Mouse (Mus musculus): Measurements from ENCODE around the gene Ndufv1. TPM values are rescaled to one million over a fixed set of nuclear protein-coding genes. Genes with fewer than 3 reads are reported as not detected.
"Not testable (repeated sequence)": the region's sequence is repeated elsewhere in the genome, so short reads cannot be mapped to it uniquely, and the experiment has no call there.

Ndufv1 gene
- polyA plus RNA-seq, 1 experiment from 2014 or later = 277 TPM

- not testable (repeated sequence) for ATAC-seq; H3K4me1 ChIP-seq (ENCODE audit: control insufficient read depth, insufficient read depth, low read depth, low read length); H3K4me2 ChIP-seq (ENCODE audit: low read length); H3K27me3 ChIP-seq (replicated peaks; ENCODE audit: control insufficient read depth, insufficient read depth, low read length); H3K27ac ChIP-seq (ENCODE audit: low read depth, low read length); H3K36me3 ChIP-seq (ENCODE audit: control insufficient read depth, insufficient read depth, low read length); H3K9me3 ChIP-seq (ENCODE audit: control insufficient read depth, low read length); H3K9ac ChIP-seq (ENCODE audit: low read depth, low read length); H3K4me3 ChIP-seq (ENCODE audit: low read length)
- WGBS = 75% methylated on average over 6 of the region's 6 CpGs
These were observed 38.0 kb downstream of the Ndufv1 start for GRCm38 (mm10) chr19:3974608-3975007.

GRCm38 (mm10) chr19:3972229-3972628 lies 40.4 kb downstream of the Ndufv1 start, which contains the start of gene Aldh3b2:
Gene Aldh3b2 (plus strand): TSS chr19:3972328.
- H3K27ac ChIP-seq (ENCODE audit: low read depth, low read length) = no peak within 1 kb of the TSS
- no peak within 1 kb of the TSS for H3K9ac ChIP-seq (ENCODE audit: low read depth, low read length)
- WGBS = 54% methylated on average over 9 of the region's 9 CpGs
- no peaks in the 10 kb centered on the region for H3K4me1 ChIP-seq (ENCODE audit: control insufficient read depth, insufficient read depth, low read depth, low read length)
- H3K36me3 ChIP-seq (ENCODE audit: control insufficient read depth, insufficient read depth, low read length) = no peaks in the 10 kb centered on the region
- no peak within 1 kb of the TSS for H3K4me3 ChIP-seq (ENCODE audit: low read length)
- H3K9me3 ChIP-seq (ENCODE audit: control insufficient read depth, low read length) = no peaks in the 10 kb centered on the region
- no peak for ATAC-seq
- no peaks in the 10 kb centered on the region for H3K27me3 ChIP-seq (replicated peaks; ENCODE audit: control insufficient read depth, insufficient read depth, low read length)
- H3K4me2 ChIP-seq (ENCODE audit: low read length) = no peak within 1 kb of the TSS

GRCm38 (mm10) chr19:3967258-3967657 lies 45.3 kb downstream of the Ndufv1 start:
- no peaks in the 10 kb centered on the region for H3K9me3 ChIP-seq (ENCODE audit: control insufficient read depth, low read length)
- H3K36me3 ChIP-seq (ENCODE audit: control insufficient read depth, insufficient read depth, low read length) = no peaks in the 10 kb centered on the region
- ATAC-seq = no peak
- H3K4me3 ChIP-seq (ENCODE audit: low read length) = no peak overlapping the region
- WGBS = 71% methylated on average over 3 of the region's 3 CpGs
- H3K9ac ChIP-seq (ENCODE audit: low read depth, low read length) = no peak overlapping the region
- no peaks in the 10 kb centered on the region for H3K27me3 ChIP-seq (replicated peaks; ENCODE audit: control insufficient read depth, insufficient read depth, low read length)
- H3K4me2 ChIP-seq (ENCODE audit: low read length) = no peak overlapping the region
- no peaks in the 10 kb centered on the region for H3K4me1 ChIP-seq (ENCODE audit: control insufficient read depth, insufficient read depth, low read depth, low read length)
- H3K27ac ChIP-seq (ENCODE audit: low read depth, low read length) = no peak overlapping the region

GRCm38 (mm10) chr19:3966330-3967075 lies 46.1 kb downstream of the Ndufv1 start:
- 70% methylated on average over 11 of the region's 11 CpGs for WGBS
- Histone ChIP-seq H3K4me2 (ENCODE audit: low read length) (no peak overlapping the region), H3K9ac (ENCODE audit: low read depth, low read length) (no peak overlapping the region), H3K4me1 (ENCODE audit: control insufficient read depth, insufficient read depth, low read depth, low read length) (no peaks in the 10 kb centered on the region), H3K27me3 (replicated peaks; ENCODE audit: control insufficient read depth, insufficient read depth, low read length) (no peaks in the 10 kb centered on the region), H3K36me3 (ENCODE audit: control insufficient read depth, insufficient read depth, low read length) (no peaks in the 10 kb centered on the region), H3K9me3 (ENCODE audit: control insufficient read depth, low read length) (no peaks in the 10 kb centered on the region), H3K27ac (ENCODE audit: low read depth, low read length) (no peak overlapping the region), H3K4me3 (ENCODE audit: low read length) (no peak overlapping the region)
- ATAC-seq = no peak

- no peak for ATAC-seq
- H3K27ac ChIP-seq (ENCODE audit: low read depth, low read length) = no peak overlapping the region
- H3K36me3 ChIP-seq (ENCODE audit: control insufficient read depth, insufficient read depth, low read length) = no peaks in the 10 kb centered on the region
- H3K4me2 ChIP-seq (ENCODE audit: low read length) = no peak overlapping the region
- WGBS = 87% methylated on average over 4 of the region's 4 CpGs
- no peak overlapping the region for H3K9ac ChIP-seq (ENCODE audit: low read depth, low read length)
- no peaks in the 10 kb centered on the region for H3K4me1 ChIP-seq (ENCODE audit: control insufficient read depth, insufficient read depth, low read depth, low read length)
- no peak overlapping the region for H3K4me3 ChIP-seq (ENCODE audit: low read length)
- no peaks in the 10 kb centered on the region for H3K27me3 ChIP-seq (replicated peaks; ENCODE audit: control insufficient read depth, insufficient read depth, low read length)
- H3K9me3 ChIP-seq (ENCODE audit: control insufficient read depth, low read length) = no peaks in the 10 kb centered on the region
These were observed 48.6 kb downstream of the Ndufv1 start for GRCm38 (mm10) chr19:3964030-3964429.

- no peak for ATAC-seq
- H3K4me3 ChIP-seq (ENCODE audit: low read length) = no peak overlapping the region
- H3K9ac ChIP-seq (ENCODE audit: low read depth, low read length) = no peak overlapping the region
- no peaks in the 10 kb centered on the region for H3K27me3 ChIP-seq (replicated peaks; ENCODE audit: control insufficient read depth, insufficient read depth, low read length)
- no peaks in the 10 kb centered on the region for H3K4me1 ChIP-seq (ENCODE audit: control insufficient read depth, insufficient read depth, low read depth, low read length)
- 9% methylated on average over 2 of the region's 2 CpGs for WGBS
- H3K36me3 ChIP-seq (ENCODE audit: control insufficient read depth, insufficient read depth, low read length) = no peaks in the 10 kb centered on the region
- no peaks in the 10 kb centered on the region for H3K9me3 ChIP-seq (ENCODE audit: control insufficient read depth, low read length)
- H3K4me2 ChIP-seq (ENCODE audit: low read length) = no peak overlapping the region
- no peak overlapping the region for H3K27ac ChIP-seq (ENCODE audit: low read depth, low read length)
These were observed 50.1 kb downstream of the Ndufv1 start for GRCm38 (mm10) chr19:3962469-3962868.

- not testable (repeated sequence) for H3K4me1 ChIP-seq (ENCODE audit: control insufficient read depth, insufficient read depth, low read depth, low read length); H3K4me2 ChIP-seq (ENCODE audit: low read length); ATAC-seq; H3K4me3 ChIP-seq (ENCODE audit: low read length); H3K27ac ChIP-seq (ENCODE audit: low read depth, low read length); H3K9me3 ChIP-seq (ENCODE audit: control insufficient read depth, low read length); H3K27me3 ChIP-seq (replicated peaks; ENCODE audit: control insufficient read depth, insufficient read depth, low read length); H3K36me3 ChIP-seq (ENCODE audit: control insufficient read depth, insufficient read depth, low read length); H3K9ac ChIP-seq (ENCODE audit: low read depth, low read length)
- WGBS = 64% methylated on average over 6 of the region's 6 CpGs
These were observed 50.8 kb downstream of the Ndufv1 start for GRCm38 (mm10) chr19:3961805-3962204.

GRCm38 (mm10) chr19:3960211-3960610 lies 52.4 kb downstream of the Ndufv1 start:
- 85% methylated on average over 5 of the region's 5 CpGs for WGBS
- Histone ChIP-seq H3K9me3 (ENCODE audit: control insufficient read depth, low read length) (no peaks in the 10 kb centered on the region), H3K4me2 (ENCODE audit: low read length) (no peak overlapping the region), H3K4me1 (ENCODE audit: control insufficient read depth, insufficient read depth, low read depth, low read length) (no peaks in the 10 kb centered on the region), H3K27me3 (replicated peaks; ENCODE audit: control insufficient read depth, insufficient read depth, low read length) (no peaks in the 10 kb centered on the region), H3K4me3 (ENCODE audit: low read length) (no peak overlapping the region), H3K36me3 (ENCODE audit: control insufficient read depth, insufficient read depth, low read length) (no peaks in the 10 kb centered on the region), H3K27ac (ENCODE audit: low read depth, low read length) (no peak overlapping the region), H3K9ac (ENCODE audit: low read depth, low read length) (no peak overlapping the region)
- ATAC-seq = no peak

- no peaks in the 10 kb centered on the region for H3K9me3 ChIP-seq (ENCODE audit: control insufficient read depth, low read length)
- H3K27me3 ChIP-seq (replicated peaks; ENCODE audit: control insufficient read depth, insufficient read depth, low read length) = no peaks in the 10 kb centered on the region
- no peak for ATAC-seq
- no peak overlapping the region for H3K4me2 ChIP-seq (ENCODE audit: low read length)
- H3K4me1 ChIP-seq (ENCODE audit: control insufficient read depth, insufficient read depth, low read depth, low read length) = no peaks in the 10 kb centered on the region
- no peak overlapping the region for H3K9ac ChIP-seq (ENCODE audit: low read depth, low read length)
- no peaks in the 10 kb centered on the region for H3K36me3 ChIP-seq (ENCODE audit: control insufficient read depth, insufficient read depth, low read length)
- H3K4me3 ChIP-seq (ENCODE audit: low read length) = no peak overlapping the region
- no peak overlapping the region for H3K27ac ChIP-seq (ENCODE audit: low read depth, low read length)
These were observed 53.6 kb downstream of the Ndufv1 start for GRCm38 (mm10) chr19:3959030-3959429.
